Mouse (Mus musculus) C2C12 (cell line): Measurements from ENCODE around the gene Rufy1.

Experiments used
- CTCF ChIP-seq: IDR thresholded peaks from one replicate; pipeline ENCODE4 v1.5.1; 2011; ENCODE audit not compliant: control insufficient read depth, insufficient read depth, insufficient read length
- USF1 ChIP-seq: IDR thresholded peaks from one replicate; pipeline ENCODE4 v1.6.1; 2011; ENCODE audit warnings: low read depth, mild to moderate bottlenecking, control low read depth, moderate library complexity

DNA sequence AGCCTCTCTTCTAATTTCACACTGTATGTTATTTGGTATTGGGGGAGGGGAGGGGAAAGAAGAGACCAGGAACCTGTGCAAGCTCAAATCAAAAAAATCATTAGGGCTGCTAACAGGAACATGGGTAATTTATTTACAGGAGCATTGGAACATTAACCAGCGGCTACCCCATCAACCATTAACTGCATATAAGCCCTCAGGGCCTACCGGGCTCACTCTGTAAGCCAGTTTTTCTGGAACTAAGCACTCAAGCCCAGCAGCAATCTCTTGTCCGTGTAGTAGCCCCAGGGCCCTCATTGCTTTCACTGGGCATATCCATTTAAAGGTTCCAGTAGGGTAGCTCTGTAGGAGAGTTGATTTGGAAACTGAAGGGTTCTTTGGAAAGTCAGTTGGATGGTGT, 76.1 kb downstream of the Rufy1 start:
- no peak for TF ChIP-seq CTCF
- no peak for TF ChIP-seq USF1
